Comparison of ENCODE assay signal across 9 mouse cellular contexts in genomic region chr17:56765431-56765830, GRCm38 (mm10). TPM values are rescaled to one million over a fixed set of nuclear protein-coding genes. Genes with fewer than 3 reads are reported as not detected.
DNase-seq lines count a peak whose midpoint lies in the region; ATAC-seq and TF ChIP-seq lines count a peak whose summit lies in the region.
"Had no signal": no experiment of that assay in that cellular context is flagged by ENCODE, and none has a peak within 500 bp of the region (broad histone marks: within the 10 kb centered on the region; RNA-seq: fewer than 3 reads in every experiment).

No protein-coding gene starts in this region.

- no peak for ATAC-seq in heart, embryonic 14.5 days (ENCODE audit: insufficient number of reproducible peaks, insufficient read depth, low FRiP score, low read depth)
- ATAC-seq in forebrain, embryonic 13.5 days, result no peak; the same call in 1 of the 2 replicates
- no peak for ATAC-seq in liver, embryonic 16.5 days (ENCODE audit: low read depth)

- TF ChIP-seq EP300 in ES-Bruce4 (IDR thresholded peaks at IDR 0.05; ENCODE audit: insufficient read depth, low read depth, low read length), result no peak

- 52% methylated on average over 12 of the region's 12 CpGs for WGBS in heart, embryonic 14.5 days
- 52% methylated on average over 12 of the region's 12 CpGs for WGBS in forebrain, embryonic 13.5 days
- 34% methylated on average over 12 of the region's 12 CpGs for WGBS in liver, embryonic 16.5 days (ENCODE audit: insufficient replicate concordance)

- peak overlapping the region in 1 of 2 experiments; percentile 97; a peak in 2 of 4 replicates for H3K27ac ChIP-seq in heart, embryonic 14.5 days (replicated peaks in 1 of 2; ENCODE audit: control insufficient read depth in 1 of 2, insufficient read depth in 1 of 2, low read depth in 2 of 2, low read length in 2 of 2)
- H3K27ac ChIP-seq in ES-Bruce4 (ENCODE audit: insufficient read depth, low read length), result no peak overlapping the region
- H3K27ac ChIP-seq in forebrain, embryonic 13.5 days, result peak overlapping the region; percentile 96
- H3K27ac ChIP-seq in liver, embryonic 16.5 days (ENCODE audit: low read length), result peak overlapping the region; percentile 97; the same call in 1 of the 2 replicates

- H3K4me1 ChIP-seq in heart, embryonic 14.5 days (ENCODE audit: control insufficient read depth in 2 of 2, insufficient read depth in 2 of 2, low read length in 2 of 2), result peaks cover 20 to 26% of the 10 kb centered on the region in 2 experiments
- no peaks in the 10 kb centered on the region for H3K4me1 ChIP-seq in ES-Bruce4 (ENCODE audit: control insufficient read depth, insufficient read depth, low read length)
- H3K4me1 ChIP-seq in forebrain, embryonic 13.5 days, result peaks cover 28% of the 10 kb centered on the region
- peaks cover 41% of the 10 kb centered on the region for H3K4me1 ChIP-seq in liver, embryonic 16.5 days (ENCODE audit: control insufficient read depth, low read depth, low read length)

- peak overlapping the region; percentile 81 for H3K4me2 ChIP-seq in heart, embryonic 14.5 days (ENCODE audit: low read length)
- peak overlapping the region; percentile 73 for H3K4me2 ChIP-seq in forebrain, embryonic 13.5 days
- H3K4me2 ChIP-seq in liver, embryonic 16.5 days (ENCODE audit: low read depth, low read length), result peak overlapping the region; percentile 86

- no peak for DNase-seq in heart, postnatal 4 days
- DNase-seq in T-cell, adult 2 months (ENCODE audit: low spot score), result no peak
- DNase-seq in gastrocnemius, postnatal 10 days, result no peak
- no peak for DNase-seq in urinary bladder, postnatal 36 days (ENCODE audit: low spot score in 2 of 2)

- no peaks in the 10 kb centered on the region for H3K9me3 ChIP-seq in heart, embryonic 14.5 days (ENCODE audit: control insufficient read depth, low read length)
- H3K9me3 ChIP-seq in ES-Bruce4 (replicated peaks; ENCODE audit: control insufficient read depth, insufficient read depth, low read length, poor library complexity, severe bottlenecking), result no peaks in the 10 kb centered on the region
- H3K9me3 ChIP-seq in forebrain, embryonic 13.5 days (replicated peaks), result no peaks in the 10 kb centered on the region
- no peaks in the 10 kb centered on the region for H3K9me3 ChIP-seq in liver, embryonic 16.5 days (replicated peaks; ENCODE audit: control insufficient read depth, low read length)

- no peak for TF ChIP-seq POLR2A in ES-Bruce4 (IDR thresholded peaks at IDR 0.05; ENCODE audit: insufficient read depth, low read length)

- H3K27me3 ChIP-seq in heart, embryonic 14.5 days (ENCODE audit: control insufficient read depth, insufficient read depth, low read length), result no peaks in the 10 kb centered on the region
- no peaks in the 10 kb centered on the region for H3K27me3 ChIP-seq in ES-Bruce4 (ENCODE audit: control insufficient read depth, insufficient read depth, low read length, poor library complexity, severe bottlenecking)
- peaks cover 4% of the 10 kb centered on the region for H3K27me3 ChIP-seq in forebrain, embryonic 13.5 days
- H3K27me3 ChIP-seq in liver, embryonic 16.5 days (ENCODE audit: control insufficient read depth, insufficient read depth, low read depth, low read length), result no peaks in the 10 kb centered on the region

- peak overlapping the region; percentile 80 to 87 for H3K4me3 ChIP-seq in heart, embryonic 14.5 days (ENCODE audit: control insufficient read depth in 1 of 2, insufficient read depth in 1 of 2, low read depth in 1 of 2, low read length in 2 of 2)
- H3K4me3 ChIP-seq in ES-Bruce4 (ENCODE audit: low read depth, low read length), result peak overlapping the region; percentile 92
- H3K4me3 ChIP-seq in forebrain, embryonic 13.5 days, result peak overlapping the region; percentile 67
- H3K4me3 ChIP-seq in liver, embryonic 16.5 days (ENCODE audit: low read depth, low read length), result peak overlapping the region; percentile 87

- peaks cover 42% of the 10 kb centered on the region for H3K36me3 ChIP-seq in heart, embryonic 14.5 days (ENCODE audit: control insufficient read depth, insufficient read depth, low read length)
- no peaks in the 10 kb centered on the region; the same call in 1 of the 2 replicates for H3K36me3 ChIP-seq in ES-Bruce4 (ENCODE audit: control insufficient read depth, insufficient read depth, low read length, poor library complexity, severe bottlenecking)
- H3K36me3 ChIP-seq in forebrain, embryonic 13.5 days (ENCODE audit: poor library complexity, severe bottlenecking), result peaks cover 40% of the 10 kb centered on the region
- H3K36me3 ChIP-seq in liver, embryonic 16.5 days (ENCODE audit: control insufficient read depth, insufficient read depth), result peaks cover 22% of the 10 kb centered on the region

- peak overlapping the region; percentile 89 for H3K9ac ChIP-seq in heart, embryonic 14.5 days (ENCODE audit: low read length)
- H3K9ac ChIP-seq in ES-Bruce4 (ENCODE audit: low read depth, poor library complexity, severe bottlenecking), result peak overlapping the region; percentile 92
- peak overlapping the region; percentile 77 for H3K9ac ChIP-seq in forebrain, embryonic 13.5 days
- H3K9ac ChIP-seq in liver, embryonic 16.5 days (ENCODE audit: low read depth, low read length), result peak overlapping the region; percentile 88

- TF ChIP-seq CTCF in ES-Bruce4 (IDR thresholded peaks at IDR 0.05; ENCODE audit: low read depth, low read length), result no peak

RNA-seq across cellular contexts. Expression of gene Dus3l, which starts 0.9 kb away (rescaled TPM):
- polyA plus RNA-seq in heart, embryonic 14.5 days (2014; fragmentation: Nextera tagmentation; extraction: Ambion mirVana), result 28.8 and 31.3 TPM in 2 replicates
- total RNA-seq in heart, postnatal 4 days (2021), result 10 to 100 TPM; 22.8 to 23.5 TPM
- polyA plus RNA-seq in ES-Bruce4 (2011; ENCODE audit: insufficient read depth, insufficient read length, low read depth, missing spikeins), result 18.4 and 18.9 TPM in 2 replicates
- 50.0 and 56.9 TPM in 2 replicates for polyA plus RNA-seq in forebrain, embryonic 13.5 days (2015; fragmentation: Nextera tagmentation; extraction: Ambion mirVana)
- polyA plus RNA-seq in liver, embryonic 16.5 days (2015; fragmentation: Nextera tagmentation; extraction: Ambion mirVana), result 11.4 and 12.2 TPM in 2 replicates
- 10 to 100 TPM; 17.3 to 21.1 TPM for total RNA-seq in gastrocnemius, postnatal 10 days (2021)

RNA-seq across cellular contexts. Expression of gene Prr22, which starts 4.6 kb away (rescaled TPM):
- 0.96 and 1.2 TPM in 2 replicates for polyA plus RNA-seq in heart, embryonic 14.5 days (2014; fragmentation: Nextera tagmentation; extraction: Ambion mirVana)
- total RNA-seq in heart, postnatal 4 days (2021), result under 1 TPM; 0.41 to 0.61 TPM
- polyA plus RNA-seq in ES-Bruce4 (2011; ENCODE audit: insufficient read depth, insufficient read length, low read depth, missing spikeins), result not detected in 2 replicates
- polyA plus RNA-seq in forebrain, embryonic 13.5 days (2015; fragmentation: Nextera tagmentation; extraction: Ambion mirVana), result 1.2 and 1.3 TPM in 2 replicates
- 0.42 and 0.44 TPM in 2 replicates for polyA plus RNA-seq in liver, embryonic 16.5 days (2015; fragmentation: Nextera tagmentation; extraction: Ambion mirVana)
- total RNA-seq in gastrocnemius, postnatal 10 days (2021), result under 1 TPM; 0.19 to 0.20 TPM

RNA-seq across cellular contexts. Expression of gene Nrtn, which starts 8.1 kb away (rescaled TPM):
- 31.0 and 31.5 TPM in 2 replicates for polyA plus RNA-seq in heart, embryonic 14.5 days (2014; fragmentation: Nextera tagmentation; extraction: Ambion mirVana)
- 10 to 100 TPM; 22.4 to 22.5 TPM for total RNA-seq in heart, postnatal 4 days (2021)
- 8.1 and 10.8 TPM in 2 replicates for polyA plus RNA-seq in ES-Bruce4 (2011; ENCODE audit: insufficient read depth, insufficient read length, low read depth, missing spikeins)
- polyA plus RNA-seq in forebrain, embryonic 13.5 days (2015; fragmentation: Nextera tagmentation; extraction: Ambion mirVana), result 1.7 TPM in 2 replicates
- polyA plus RNA-seq in liver, embryonic 16.5 days (2015; fragmentation: Nextera tagmentation; extraction: Ambion mirVana), result 0.49 and 1.0 TPM in 2 replicates
- 1 to 10 TPM in 1 of 2 experiments, under 1 TPM in 1; 0.95 to 1.4 TPM for total RNA-seq in gastrocnemius, postnatal 10 days (2021)
- polyA plus RNA-seq: inflammation-experienced regulatory T-cells, adult 6 months had no signal

RNA-seq across cellular contexts. Expression of gene Vmac, which starts 47.6 kb away (rescaled TPM):
- 17.7 TPM in 2 replicates for polyA plus RNA-seq in heart, embryonic 14.5 days (2014; fragmentation: Nextera tagmentation; extraction: Ambion mirVana)
- 1 to 10 TPM; 5.3 to 8.0 TPM for total RNA-seq in heart, postnatal 4 days (2021)
- 23.2 and 24.2 TPM in 2 replicates for polyA plus RNA-seq in ES-Bruce4 (2011; ENCODE audit: insufficient read depth, insufficient read length, low read depth, missing spikeins)
- 14.0 and 16.7 TPM in 2 replicates for polyA plus RNA-seq in forebrain, embryonic 13.5 days (2015; fragmentation: Nextera tagmentation; extraction: Ambion mirVana)
- polyA plus RNA-seq in liver, embryonic 16.5 days (2015; fragmentation: Nextera tagmentation; extraction: Ambion mirVana), result 2.8 and 4.2 TPM in 2 replicates
- 1 to 10 TPM; 6.6 to 7.0 TPM for total RNA-seq in gastrocnemius, postnatal 10 days (2021)

RNA-seq across cellular contexts. Expression of gene Ndufa11, which starts 47.9 kb away (rescaled TPM):
- polyA plus RNA-seq in heart, embryonic 14.5 days (2014; fragmentation: Nextera tagmentation; extraction: Ambion mirVana), result 1,100 and 1,119 TPM in 2 replicates
- 100 to 1,000 TPM; 705 to 809 TPM for total RNA-seq in heart, postnatal 4 days (2021)
- polyA plus RNA-seq in ES-Bruce4 (2011; ENCODE audit: insufficient read depth, insufficient read length, low read depth, missing spikeins), result 152 and 177 TPM in 2 replicates
- polyA plus RNA-seq in forebrain, embryonic 13.5 days (2015; fragmentation: Nextera tagmentation; extraction: Ambion mirVana), result 433 and 459 TPM in 2 replicates
- polyA plus RNA-seq in liver, embryonic 16.5 days (2015; fragmentation: Nextera tagmentation; extraction: Ambion mirVana), result 210 and 219 TPM in 2 replicates
- total RNA-seq in gastrocnemius, postnatal 10 days (2021), result 100 to 1,000 TPM; 377 to 422 TPM
